Mouse (Mus musculus): ENCODE measurements around the gene Sh3rf3.

Gene Sh3rf3

DNA sequence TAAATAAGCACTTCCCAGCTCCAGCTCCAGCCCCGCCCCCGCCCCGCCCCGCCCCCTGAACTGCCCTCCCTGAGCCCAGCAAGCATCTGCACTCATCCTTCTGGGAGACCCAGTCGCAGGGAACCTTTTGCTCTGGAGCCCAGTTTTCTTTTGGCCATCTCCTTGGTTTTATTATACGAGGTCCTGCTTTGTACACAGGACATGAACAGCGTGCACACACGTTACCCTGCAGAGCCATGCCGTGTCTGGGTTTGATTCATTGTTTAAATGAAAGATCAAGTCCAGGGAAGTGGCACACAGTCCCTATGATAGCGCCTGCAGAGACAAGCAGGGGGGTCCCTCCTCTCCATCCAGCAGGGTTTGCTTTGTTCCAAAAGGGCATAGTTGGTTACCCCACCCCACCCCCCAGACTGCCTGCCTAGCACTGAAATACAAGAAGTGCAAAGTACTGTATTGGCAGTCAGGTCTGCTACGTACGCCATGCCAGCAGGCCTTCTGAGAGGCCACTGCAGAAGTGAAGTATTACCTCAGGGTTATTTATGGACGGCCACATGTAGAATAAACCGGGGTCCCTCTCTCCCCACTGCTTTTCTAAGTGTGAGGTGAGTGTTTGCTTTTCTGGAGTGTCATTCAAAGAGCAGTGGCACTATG is 41.5 kb downstream of the Sh3rf3 start:
- DNase-seq (ENCODE audit: low read depth, low spot score): no peak

- no peak for DNase-seq (ENCODE audit: low read depth, low spot score)
These were observed 42.1 kb downstream of the Sh3rf3 start for GRCm38 (mm10) chr10:58855199-58855751.

DNA sequence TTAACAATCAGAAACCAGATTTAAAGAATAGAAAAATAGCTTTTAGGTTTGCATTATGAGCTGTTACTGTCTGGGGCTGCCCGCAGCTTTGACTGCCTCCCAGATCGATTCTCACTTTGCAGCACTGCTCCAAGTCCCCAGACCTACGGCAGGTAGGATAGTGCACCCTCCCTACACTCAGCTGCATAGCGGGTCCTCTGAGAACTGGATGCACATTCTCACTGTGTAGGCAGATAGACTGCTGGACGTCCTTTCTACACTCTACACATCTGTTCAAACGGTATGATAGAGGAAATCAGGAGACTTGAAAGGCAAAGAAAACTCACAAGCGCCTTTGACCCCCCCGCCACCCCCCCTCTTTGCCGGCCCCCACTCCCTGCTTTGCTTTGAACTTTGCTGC is 42.7 kb downstream of the Sh3rf3 start:
- no peak for DNase-seq (ENCODE audit: low read depth, low spot score)

DNA sequence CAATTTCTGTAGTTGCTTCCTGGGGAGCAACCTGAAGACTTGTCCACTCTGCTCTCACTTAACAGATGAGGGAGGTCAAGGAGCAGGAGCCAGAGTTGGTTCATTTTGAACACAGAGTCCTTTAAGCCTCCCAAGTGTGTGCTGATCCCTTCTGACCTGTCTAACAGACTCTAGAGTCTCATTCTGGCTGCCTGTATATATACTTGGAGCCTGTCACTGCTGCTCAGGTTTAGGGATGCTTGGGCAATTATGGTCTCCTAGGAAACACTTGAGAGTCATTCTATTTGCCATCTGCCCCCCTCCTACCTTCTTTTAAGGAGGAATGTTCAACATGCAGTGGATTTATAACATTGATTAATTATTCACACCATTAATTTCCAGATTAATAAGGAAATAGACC is 43.6 kb downstream of the Sh3rf3 start:
- no peak for DNase-seq (ENCODE audit: low read depth, low spot score)

DNA sequence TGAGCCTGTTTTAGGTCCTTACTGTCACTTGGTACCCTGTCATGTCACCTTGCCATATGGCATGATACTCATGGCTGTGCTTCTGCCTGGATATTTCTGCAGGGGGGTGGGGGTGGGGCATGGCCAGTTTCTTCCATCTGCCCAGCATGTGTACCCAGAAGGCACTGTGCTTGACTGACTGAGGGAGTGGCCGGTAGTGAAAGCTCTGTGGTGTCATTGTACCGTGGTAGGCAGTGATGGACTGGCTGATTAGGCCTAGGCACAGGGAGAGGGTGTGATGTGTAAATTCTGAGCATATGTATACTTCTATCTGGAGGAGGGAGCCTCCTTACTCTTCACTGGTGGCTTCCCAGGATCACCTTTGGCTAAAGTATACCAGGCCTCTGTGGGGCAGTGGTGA is 51.6 kb downstream of the Sh3rf3 start:
- DNase-seq (ENCODE audit: low read depth, low spot score): no peak

- no peak for DNase-seq (ENCODE audit: low read depth, low spot score)
These were observed 54.4 kb downstream of the Sh3rf3 start for GRCm38 (mm10) chr10:58867536-58867935.

GRCm38 (mm10) chr10:58869836-58870235 is 56.7 kb downstream of the Sh3rf3 start:
- no peak for DNase-seq (ENCODE audit: low read depth, low spot score)

- DNase-seq (ENCODE audit: low read depth, low spot score): no peak
These were observed 58.1 kb downstream of the Sh3rf3 start for GRCm38 (mm10) chr10:58871149-58871820.

- DNase-seq (ENCODE audit: low read depth, low spot score): no peak
These were observed 58.8 kb downstream of the Sh3rf3 start for GRCm38 (mm10) chr10:58871821-58872577.

DNA sequence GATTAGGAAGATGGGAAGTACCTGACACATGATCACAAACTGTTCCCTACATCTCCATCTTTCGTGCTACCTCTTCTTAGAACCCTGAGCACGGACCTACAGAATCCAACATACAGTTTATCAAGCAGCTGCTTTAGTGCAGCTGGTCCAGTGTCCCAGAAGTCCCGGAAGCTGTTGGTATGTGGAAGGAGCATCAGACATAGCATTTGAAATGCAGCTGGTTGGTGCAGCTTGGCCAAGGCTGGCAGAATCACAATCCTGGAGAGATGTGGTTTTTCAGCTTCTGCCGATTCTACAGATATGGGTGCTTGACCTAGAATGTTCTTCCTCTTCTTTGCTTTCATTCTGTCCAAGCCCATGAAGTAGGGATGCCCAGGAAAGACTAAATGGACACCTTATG is 64.7 kb downstream of the Sh3rf3 start:
- no peak for DNase-seq (ENCODE audit: low read depth, low spot score)

DNA sequence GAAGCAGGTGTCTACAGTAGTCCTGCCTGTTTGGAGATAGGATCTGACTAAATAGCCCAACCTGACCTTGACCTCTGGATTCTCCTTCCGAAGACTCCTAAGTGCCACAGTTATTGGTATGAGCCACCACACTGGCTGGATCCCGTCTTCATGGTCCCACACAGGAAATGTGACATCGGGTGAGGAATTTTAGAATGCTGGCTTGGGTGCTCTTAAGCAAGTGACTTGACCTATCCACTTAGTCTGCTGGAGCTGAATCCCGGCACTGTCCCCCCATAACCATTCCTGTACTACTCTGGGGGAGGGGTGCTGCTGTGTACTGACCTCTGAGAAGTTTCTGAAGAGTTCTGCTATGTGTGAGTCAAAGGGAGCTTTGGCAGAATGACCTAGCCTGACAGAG is 65.5 kb downstream of the Sh3rf3 start:
- no peak for DNase-seq (ENCODE audit: low read depth, low spot score)

- no peak for DNase-seq (ENCODE audit: low read depth, low spot score)
These were observed 69.6 kb downstream of the Sh3rf3 start for GRCm38 (mm10) chr10:58882741-58883140.

GRCm38 (mm10) chr10:58885351-58885750 is 72.2 kb downstream of the Sh3rf3 start:
- no peak for DNase-seq (ENCODE audit: low read depth, low spot score)

- no peak for DNase-seq (ENCODE audit: low read depth, low spot score)
These were observed 72.7 kb downstream of the Sh3rf3 start for GRCm38 (mm10) chr10:58885816-58886215.

DNA sequence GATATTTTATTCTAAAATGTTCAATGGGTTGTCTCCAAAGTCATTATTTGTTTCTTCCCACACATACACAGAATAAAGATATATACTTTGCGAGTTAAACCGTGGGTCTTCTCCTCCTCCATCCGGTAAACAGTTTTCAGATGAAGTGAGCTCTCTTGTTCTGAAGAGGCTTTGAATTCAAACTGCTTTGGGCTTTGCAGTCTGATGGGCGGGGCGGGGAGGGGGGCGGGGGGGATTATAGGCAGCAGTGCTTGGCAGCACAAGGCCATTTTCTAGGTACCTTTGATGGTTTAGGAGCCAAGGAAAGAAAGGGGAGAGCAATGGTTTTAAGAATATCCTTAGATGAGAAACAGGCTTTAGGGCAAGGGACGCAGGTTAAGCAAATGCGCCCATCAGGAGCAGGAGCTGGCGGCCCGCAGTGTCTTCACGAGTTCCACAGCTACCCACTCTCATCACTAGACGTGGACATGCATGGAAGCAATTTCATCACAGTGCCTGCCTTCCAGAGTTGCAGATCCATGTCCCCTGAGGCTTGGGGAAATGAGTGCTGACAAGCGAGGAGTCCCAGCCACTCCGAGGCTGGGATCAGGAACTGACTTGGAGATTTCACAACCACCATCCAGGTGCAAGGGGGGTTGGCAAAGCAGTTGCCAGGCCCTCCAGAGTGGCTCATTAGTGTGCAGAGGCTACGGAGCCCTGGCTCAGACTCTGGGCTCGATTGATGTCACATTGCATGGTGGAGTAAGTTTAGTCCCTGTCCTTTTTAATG is 77.7 kb downstream of the Sh3rf3 start:
- DNase-seq (ENCODE audit: low read depth, low spot score): no peak

DNA sequence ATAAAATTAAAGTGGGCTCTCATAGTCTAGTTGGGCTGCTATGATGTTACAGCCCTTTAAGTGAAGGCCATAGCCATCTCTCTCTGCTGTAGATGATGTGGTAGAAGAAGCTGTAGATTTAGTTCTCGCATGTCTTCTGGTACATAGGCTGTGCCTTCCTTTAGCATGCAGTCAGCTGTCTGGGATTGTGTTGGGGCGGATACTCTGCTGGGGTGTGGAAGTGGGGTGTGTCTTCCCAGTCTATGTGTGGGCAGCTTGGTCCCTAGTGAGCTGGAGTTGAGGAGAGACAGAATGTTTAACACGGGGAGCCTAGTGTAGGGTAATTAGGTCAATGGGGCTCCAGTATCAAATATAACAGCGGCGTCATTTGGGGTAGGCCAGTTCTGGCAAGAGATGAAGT is 82.3 kb downstream of the Sh3rf3 start:
- DNase-seq (ENCODE audit: low read depth, low spot score): no peak

DNA sequence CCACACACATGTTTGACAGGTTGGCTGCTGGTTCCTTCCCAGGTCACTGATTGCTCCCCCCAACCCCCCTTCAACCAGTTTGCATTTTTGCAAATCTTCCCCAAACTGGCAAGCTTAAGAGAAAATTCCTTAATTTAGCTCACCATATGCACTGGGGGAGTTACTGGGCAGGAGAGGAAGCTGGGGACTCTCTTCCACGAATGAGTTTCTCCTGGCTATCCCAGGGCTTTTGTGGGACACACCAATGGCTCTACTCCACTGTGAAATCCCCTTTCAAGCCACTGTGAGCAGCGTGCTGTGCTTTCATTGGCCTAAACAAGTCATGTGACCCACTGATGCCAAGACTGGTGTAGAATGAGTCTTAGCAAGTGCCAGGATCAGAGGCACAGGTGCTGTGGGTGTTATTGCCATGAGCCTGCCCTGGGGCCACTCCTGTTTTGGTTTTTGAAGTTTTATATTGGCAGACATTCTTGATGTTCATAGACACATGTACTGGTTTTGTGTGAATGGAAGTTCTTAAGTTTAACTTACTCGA is 83.9 kb downstream of the Sh3rf3 start:
- DNase-seq (ENCODE audit: low read depth, low spot score): no peak

- DNase-seq (ENCODE audit: low read depth, low spot score): no peak
These were observed 92.1 kb downstream of the Sh3rf3 start for GRCm38 (mm10) chr10:58905253-58905652.

GRCm38 (mm10) chr10:58907001-58907443 is 93.9 kb downstream of the Sh3rf3 start:
- DNase-seq (ENCODE audit: low read depth, low spot score): no peak

DNA sequence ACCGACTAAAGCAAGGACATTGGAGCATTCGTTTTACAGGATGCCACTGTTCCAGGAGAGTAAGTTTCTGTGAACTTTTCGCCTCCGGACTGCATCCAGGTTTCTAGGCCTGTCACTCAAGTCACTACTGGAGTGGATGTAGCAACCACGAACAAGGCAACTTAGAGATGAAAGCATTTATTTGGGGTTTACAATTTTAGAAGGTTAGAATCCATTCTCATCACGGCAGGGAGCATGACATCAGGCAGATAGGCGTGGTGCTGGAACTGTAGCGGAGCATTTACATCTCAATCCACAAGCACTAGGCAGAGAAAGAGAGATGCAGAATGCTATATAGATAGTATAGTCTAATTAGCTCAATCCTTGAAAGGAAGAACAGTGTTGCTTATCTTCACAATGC is 95.3 kb downstream of the Sh3rf3 start:
- DNase-seq (ENCODE audit: low read depth, low spot score): no peak
